Mouse (Mus musculus) testis, postnatal 10 days (tissue): ENCODE data around the gene Arhgap27.
"Not testable (repeated sequence)": the region's sequence is repeated elsewhere in the genome, so short reads cannot be mapped to it uniquely, and the experiment has no call there.

Experiments
- DNase-seq: peaks from one replicate; pipeline ENCODE4 v3.0.0; 2021; ENCODE audit warnings: low spot score

Gene Arhgap27

GRCm38 (mm10) chr11:103292890-103293287 is 70.6 kb downstream of the Arhgap27 start:
- no peak for DNase-seq

- DNase-seq, result no peak
Measured at GRCm38 (mm10) chr11:103292152-103292889, 71.2 kb downstream of the Arhgap27 start.

- not testable (repeated sequence) for DNase-seq
Measured at GRCm38 (mm10) chr11:103290841-103291240, 72.7 kb downstream of the Arhgap27 start.

- DNase-seq, result no peak
Measured at GRCm38 (mm10) chr11:103288291-103288963, 75.1 kb downstream of the Arhgap27 start.

GRCm38 (mm10) chr11:103286910-103287309 is 76.6 kb downstream of the Arhgap27 start:
- DNase-seq, result no peak

- DNase-seq, result peak; percentile 56
Measured at GRCm38 (mm10) chr11:103285951-103286350, 77.5 kb downstream of the Arhgap27 start.

GRCm38 (mm10) chr11:103285276-103285675 is 78.2 kb downstream of the Arhgap27 start:
- DNase-seq, result no peak

GRCm38 (mm10) chr11:103281784-103282183 is 81.7 kb downstream of the Arhgap27 start:
- DNase-seq, result no peak
